ENCODE assay signal across 14 mouse cellular contexts in the genomic region with DNA sequence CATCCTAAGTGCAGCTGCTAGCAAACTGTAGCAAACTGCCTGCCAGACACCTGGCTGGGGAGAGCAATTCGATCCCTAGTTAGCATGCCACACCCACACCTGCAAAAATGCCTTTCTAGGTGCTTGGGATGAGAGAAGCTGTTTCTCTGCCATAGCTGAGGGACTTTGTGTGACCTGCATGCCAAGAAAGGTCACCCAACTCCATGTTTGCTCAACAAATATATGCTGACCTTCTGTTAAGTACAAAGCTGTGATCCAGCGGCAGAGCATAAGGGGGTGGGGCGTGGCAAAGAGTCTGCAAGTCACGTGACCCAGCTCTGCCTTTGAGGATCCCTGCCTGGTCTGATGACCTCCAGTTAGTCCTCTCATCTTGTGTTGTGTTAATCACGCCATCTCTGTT. TPM values are rescaled to one million over a fixed set of nuclear protein-coding genes. Genes with fewer than 3 reads are reported as not detected.
DNase-seq lines count a peak whose midpoint lies in the region; ATAC-seq lines count a peak whose summit lies in the region.
"Had no signal": no experiment of that assay in that cellular context is flagged by ENCODE, and none has a peak within 500 bp of the region (broad histone marks: within the 10 kb centered on the region; RNA-seq: fewer than 3 reads in every experiment).

No protein-coding gene starts in this region.

- H3K36me3 ChIP-seq in neural tube, embryonic 11.5 days (ENCODE audit: control insufficient read depth, insufficient read depth, low read length) = no peaks in the 10 kb centered on the region
- no peaks in the 10 kb centered on the region for H3K36me3 ChIP-seq in neural tube, embryonic 15.5 days
- no peaks in the 10 kb centered on the region for H3K36me3 ChIP-seq in lung, embryonic 15.5 days

- H3K9me3 ChIP-seq in neural tube, embryonic 11.5 days (ENCODE audit: control insufficient read depth, low read length) = no peaks in the 10 kb centered on the region
- no peaks in the 10 kb centered on the region for H3K9me3 ChIP-seq in neural tube, embryonic 15.5 days (replicated peaks)
- H3K9me3 ChIP-seq in lung, embryonic 15.5 days = no peaks in the 10 kb centered on the region

- no peak overlapping the region for H3K4me2 ChIP-seq in neural tube, embryonic 11.5 days (ENCODE audit: low read depth)
- no peak overlapping the region for H3K4me2 ChIP-seq in neural tube, embryonic 15.5 days
- H3K4me2 ChIP-seq in lung, embryonic 15.5 days = no peak overlapping the region; the same call in 1 of the 2 replicates

- no peak overlapping the region for H3K27ac ChIP-seq in neural tube, embryonic 11.5 days (ENCODE audit: low read depth, low read length)
- no peak overlapping the region for H3K27ac ChIP-seq in neural tube, embryonic 15.5 days (replicated peaks)
- no peak overlapping the region for H3K27ac ChIP-seq in lung, embryonic 15.5 days

- ATAC-seq in neural tube, embryonic 11.5 days (ENCODE audit: insufficient read depth, low FRiP score, low TSS enrichment) = no peak
- no peak for ATAC-seq in neural tube, embryonic 15.5 days (ENCODE audit: low FRiP score)
- ATAC-seq in lung, embryonic 15.5 days (ENCODE audit: borderline replicate concordance, extremely low read depth, low FRiP score, low TSS enrichment) = peak; percentile 57

- peak; percentile 23 for DNase-seq in neural tube, embryonic 11.5 days (ENCODE audit: low spot score)
- peak; percentile 2 for DNase-seq in forelimb bud, embryonic 11.5 days (ENCODE audit: low read depth, low spot score)
- DNase-seq in yolk sac, embryonic 10.5 days (ENCODE audit: low spot score) = peak; percentile 29
- no peak for DNase-seq in left cerebral cortex, postnatal 10 days (ENCODE audit: extremely low spot score in 1 of 2, low spot score in 2 of 2)
- DNase-seq in layer of hippocampus, adult 9-10 months (ENCODE audit: low spot score) = no peak
- DNase-seq in heart, postnatal 10 days = no peak
- DNase-seq: cerebellum, adult 9-11 months; thymus, postnatal 36 days had no signal

- no peaks in the 10 kb centered on the region for H3K27me3 ChIP-seq in neural tube, embryonic 11.5 days (ENCODE audit: control insufficient read depth, insufficient read depth, low read length)
- H3K27me3 ChIP-seq in neural tube, embryonic 15.5 days (replicated peaks) = no peaks in the 10 kb centered on the region
- no peaks in the 10 kb centered on the region for H3K27me3 ChIP-seq in lung, embryonic 15.5 days

- H3K4me3 ChIP-seq in neural tube, embryonic 11.5 days (ENCODE audit: low read depth, low read length) = no peak overlapping the region
- H3K4me3 ChIP-seq in neural tube, embryonic 15.5 days (replicated peaks) = no peak overlapping the region
- H3K4me3 ChIP-seq in lung, embryonic 15.5 days = no peak overlapping the region

- no peak overlapping the region for H3K9ac ChIP-seq in neural tube, embryonic 11.5 days (ENCODE audit: low read length)
- H3K9ac ChIP-seq in neural tube, embryonic 15.5 days (replicated peaks) = no peak overlapping the region
- H3K9ac ChIP-seq in lung, embryonic 15.5 days = no peak overlapping the region

- no peaks in the 10 kb centered on the region for H3K4me1 ChIP-seq in neural tube, embryonic 11.5 days (ENCODE audit: control insufficient read depth, insufficient read depth, low read length)
- peaks cover 4% of the 10 kb centered on the region; the same call in 1 of the 2 replicates for H3K4me1 ChIP-seq in neural tube, embryonic 15.5 days
- H3K4me1 ChIP-seq in lung, embryonic 15.5 days = 0 out of 2 replicates have a peak, but pooled peaks cover 7% of the 10 kb centered on the region

- 15% methylated on average over 5 of the region's 5 CpGs for WGBS in neural tube, embryonic 11.5 days
- 20% methylated on average over 5 of the region's 5 CpGs for WGBS in neural tube, embryonic 15.5 days
- WGBS in lung, embryonic 15.5 days = 7% methylated on average over 5 of the region's 5 CpGs

- intact Hi-C loops in left cerebral cortex, postnatal 10 days (cut with DNase I) = no loop called here
- intact Hi-C loops in heart, postnatal 10 days (cut with DNase I) = no loop called here

RNA-seq across cellular contexts. Expression of a gene that starts 25.3 kb away (rescaled TPM):
- polyA plus RNA-seq in neural tube, embryonic 11.5 days (2014; fragmentation: Nextera tagmentation; extraction: Ambion mirVana) = 0.37 and 0.69 TPM in 2 replicates
- 6.7 and 8.4 TPM in 2 replicates for polyA plus RNA-seq in neural tube, embryonic 15.5 days (2015; fragmentation: Nextera tagmentation; extraction: Ambion mirVana)
- polyA plus RNA-seq in lung, embryonic 15.5 days (2015; fragmentation: Nextera tagmentation; extraction: Ambion mirVana) = 0.30 and 0.32 TPM in 2 replicates
- total RNA-seq in left cerebral cortex, postnatal 10 days (2021) = 1 to 10 TPM; 5.4 to 8.4 TPM
- 1 to 10 TPM in 1 of 2 experiments, under 1 TPM in 1; 0.91 to 1.2 TPM for total RNA-seq in heart, postnatal 10 days (2021)
- total RNA-seq: hematopoietic stem cell, adult 5-6 weeks; megakaryocyte-erythroid progenitor cell, adult 5-6 weeks; neutrophil, adult 5-6 weeks had no signal
- polyA plus RNA-seq: spleen, adult 2 months had no signal

Comparison
In these comparisons a context has a peak if more than half of its experiments do, and no peak if none do; other contexts are left out.
1. DNase-seq: peak in neural tube, embryonic 11.5 days (single experiment), forelimb bud, embryonic 11.5 days (single experiment) and yolk sac, embryonic 10.5 days (single experiment); none in left cerebral cortex, postnatal 10 days (0 of 2), layer of hippocampus, adult 9-10 months (single experiment) and heart, postnatal 10 days (0 of 2).